Comparison of ENCODE assay signal across 15 mouse cellular contexts in genomic region chr13:75865486-75866184, GRCm38 (mm10). TPM values are rescaled to one million over a fixed set of nuclear protein-coding genes. Genes with fewer than 3 reads are reported as not detected.
DNase-seq lines count a peak whose midpoint lies in the region; ATAC-seq lines count a peak whose summit lies in the region.
"Had no signal": no experiment of that assay in that cellular context is flagged by ENCODE, and none has a peak within 500 bp of the region (broad histone marks: within the 10 kb centered on the region; RNA-seq: fewer than 3 reads in every experiment).

No protein-coding gene starts in this region.

- no peaks in the 10 kb centered on the region for H3K4me1 ChIP-seq in embryonic facial prominence, embryonic 11.5 days (ENCODE audit: control insufficient read depth, insufficient read depth, low read length)
- no peaks in the 10 kb centered on the region for H3K4me1 ChIP-seq in embryonic facial prominence, embryonic 10.5 days
- no peaks in the 10 kb centered on the region for H3K4me1 ChIP-seq in midbrain, embryonic 11.5 days (ENCODE audit: control insufficient read depth, insufficient read depth, low read length)
- no peaks in the 10 kb centered on the region for H3K4me1 ChIP-seq in midbrain, embryonic 14.5 days (ENCODE audit: control insufficient read depth, insufficient read depth, low read length)

- H3K4me3 ChIP-seq in embryonic facial prominence, embryonic 11.5 days (ENCODE audit: low read depth, low read length), result no peak overlapping the region
- H3K4me3 ChIP-seq in embryonic facial prominence, embryonic 10.5 days, result no peak overlapping the region
- H3K4me3 ChIP-seq in midbrain, embryonic 11.5 days (ENCODE audit: low read depth, low read length), result no peak overlapping the region
- no peak overlapping the region for H3K4me3 ChIP-seq in midbrain, embryonic 14.5 days (replicated peaks; ENCODE audit: low read depth, low read length)
- H3K4me3 ChIP-seq: layer of hippocampus, adult 2 months; megakaryocyte, embryonic 14.5 days; myocyte had no signal

- no peaks in the 10 kb centered on the region for H3K9me3 ChIP-seq in embryonic facial prominence, embryonic 11.5 days (replicated peaks; ENCODE audit: control insufficient read depth, low read length)
- no peaks in the 10 kb centered on the region for H3K9me3 ChIP-seq in embryonic facial prominence, embryonic 10.5 days
- H3K9me3 ChIP-seq in midbrain, embryonic 11.5 days (ENCODE audit: control insufficient read depth, low read length), result no peaks in the 10 kb centered on the region
- H3K9me3 ChIP-seq in midbrain, embryonic 14.5 days (ENCODE audit: control insufficient read depth, low read length), result no peaks in the 10 kb centered on the region
- H3K9me3 ChIP-seq: megakaryocyte, embryonic 14.5 days had no signal

- H3K9ac ChIP-seq in embryonic facial prominence, embryonic 11.5 days (replicated peaks; ENCODE audit: low read length), result no peak overlapping the region
- no peak overlapping the region for H3K9ac ChIP-seq in midbrain, embryonic 11.5 days (ENCODE audit: low read length)
- H3K9ac ChIP-seq in midbrain, embryonic 14.5 days (replicated peaks; ENCODE audit: low read length), result no peak overlapping the region
- H3K9ac ChIP-seq: hindbrain, embryonic 14.5 days had no signal

- no peak overlapping the region for H3K4me2 ChIP-seq in embryonic facial prominence, embryonic 11.5 days (ENCODE audit: low read depth, low read length)
- no peak overlapping the region for H3K4me2 ChIP-seq in midbrain, embryonic 11.5 days
- no peak overlapping the region for H3K4me2 ChIP-seq in midbrain, embryonic 14.5 days (ENCODE audit: low read length)
- H3K4me2 ChIP-seq: hindbrain, embryonic 14.5 days had no signal

- no peaks in the 10 kb centered on the region for H3K36me3 ChIP-seq in embryonic facial prominence, embryonic 11.5 days (replicated peaks; ENCODE audit: control insufficient read depth, insufficient read depth, low read depth, low read length)
- peaks cover 50% of the 10 kb centered on the region for H3K36me3 ChIP-seq in embryonic facial prominence, embryonic 10.5 days (replicated peaks)
- no peaks in the 10 kb centered on the region for H3K36me3 ChIP-seq in midbrain, embryonic 11.5 days (ENCODE audit: control insufficient read depth, insufficient read depth, low read length)
- H3K36me3 ChIP-seq in midbrain, embryonic 14.5 days (ENCODE audit: control insufficient read depth, insufficient read depth, low read length), result 0 out of 2 replicates have a peak, but pooled peaks cover 7% of the 10 kb centered on the region

- no peak overlapping the region for H3K27ac ChIP-seq in embryonic facial prominence, embryonic 11.5 days (replicated peaks; ENCODE audit: low read depth, low read length)
- no peak overlapping the region for H3K27ac ChIP-seq in embryonic facial prominence, embryonic 10.5 days (replicated peaks)
- H3K27ac ChIP-seq in midbrain, embryonic 11.5 days (ENCODE audit: low read depth, low read length), result no peak overlapping the region
- no peak overlapping the region for H3K27ac ChIP-seq in midbrain, embryonic 14.5 days (replicated peaks; ENCODE audit: low read depth, low read length)
- H3K27ac ChIP-seq: hindbrain, embryonic 14.5 days; layer of hippocampus, adult 2 months had no signal

- DNase-seq in embryonic facial prominence, embryonic 11.5 days (ENCODE audit: low spot score), result no peak
- DNase-seq in embryonic facial prominence, embryonic 10.5 days (ENCODE audit: low spot score), result no peak
- DNase-seq in midbrain, embryonic 11.5 days (ENCODE audit: low spot score, missing footprints), result peak; percentile 71
- no peak for DNase-seq in midbrain, embryonic 14.5 days
- DNase-seq in thymus, postnatal 0 days (ENCODE audit: low spot score), result no peak
- DNase-seq: adrenal gland, postnatal 10 days; gastrocnemius, postnatal 14 days; right cerebral cortex, postnatal 25 days had no signal

- 0 out of 2 replicates have a peak, but pooled peaks have one; percentile 29 for ATAC-seq in embryonic facial prominence, embryonic 11.5 days (replicated peaks; ENCODE audit: insufficient number of reproducible peaks, low FRiP score, low TSS enrichment, low read depth)
- ATAC-seq in midbrain, embryonic 11.5 days (ENCODE audit: low FRiP score), result no peak; the same call in 1 of the 2 replicates
- no peak for ATAC-seq in midbrain, embryonic 14.5 days (ENCODE audit: low FRiP score, low TSS enrichment)
- peak; percentile 100 for ATAC-seq in erythroid progenitor cell, adult 5-6 weeks (replicated peaks; ENCODE audit: low FRiP score, poor library complexity, severe bottlenecking)
- peak; percentile 47; the same call in 1 of the 2 replicates for ATAC-seq in megakaryocyte, adult 5-6 weeks (ENCODE audit: poor library complexity, severe bottlenecking)
- ATAC-seq in granulocyte monocyte progenitor cell, adult 5-6 weeks (replicated peaks; ENCODE audit: poor library complexity, severe bottlenecking), result no peak

- H3K27me3 ChIP-seq in embryonic facial prominence, embryonic 11.5 days (ENCODE audit: control insufficient read depth, insufficient read depth, low read length), result no peaks in the 10 kb centered on the region
- no peaks in the 10 kb centered on the region for H3K27me3 ChIP-seq in embryonic facial prominence, embryonic 10.5 days (replicated peaks; ENCODE audit: low read depth, poor library complexity, severe bottlenecking)
- H3K27me3 ChIP-seq in midbrain, embryonic 11.5 days (ENCODE audit: control insufficient read depth, insufficient read depth, low read length), result no peaks in the 10 kb centered on the region
- no peaks in the 10 kb centered on the region for H3K27me3 ChIP-seq in midbrain, embryonic 14.5 days (ENCODE audit: control insufficient read depth, insufficient read depth, low read length)
- H3K27me3 ChIP-seq: megakaryocyte, embryonic 14.5 days had no signal

RNA-seq across cellular contexts. Expression of gene Glrx, which starts 26.0 kb away (rescaled TPM):
- 34.0 TPM in 2 replicates for polyA plus RNA-seq in embryonic facial prominence, embryonic 11.5 days (2014; fragmentation: Nextera tagmentation; extraction: Ambion mirVana)
- 24.3 and 26.9 TPM in 2 replicates for polyA plus RNA-seq in embryonic facial prominence, embryonic 10.5 days (2016; fragmentation: Nextera tagmentation; extraction: Ambion mirVana)
- 30.8 and 31.3 TPM in 2 replicates for polyA plus RNA-seq in midbrain, embryonic 11.5 days (2014; fragmentation: Nextera tagmentation; extraction: Ambion mirVana)
- 40.7 and 48.3 TPM in 2 replicates for polyA plus RNA-seq in midbrain, embryonic 14.5 days (2014; fragmentation: Nextera tagmentation; extraction: Ambion mirVana)
- total RNA-seq in erythroid progenitor cell, adult 5-6 weeks (2015; ENCODE audit: low replicate concordance), result 62.9 and 66.7 TPM in 2 replicates
- 18.9 and 34.6 TPM in 2 replicates for total RNA-seq in erythroid progenitor cell, adult 5-6 weeks (2017; ENCODE audit: low replicate concordance)
- total RNA-seq in megakaryocyte, adult 5-6 weeks (2015), result 272 and 276 TPM in 2 replicates
- 147 and 155 TPM in 2 replicates for total RNA-seq in megakaryocyte, adult 5-6 weeks (2017)
- total RNA-seq in granulocyte monocyte progenitor cell, adult 5-6 weeks (2014; fragmentation: Nextera tagmentation), result 143 and 158 TPM in 2 replicates
- 130 and 142 TPM in 2 replicates for total RNA-seq in granulocyte monocyte progenitor cell, adult 5-6 weeks (2017)
- polyA plus RNA-seq in thymus, postnatal 0 days (2015; fragmentation: Nextera tagmentation; extraction: Ambion mirVana), result 42.9 and 46.2 TPM in 2 replicates

Comparison
In these comparisons a context has a peak if more than half of its experiments do, and no peak if none do; other contexts are left out.
1. ATAC-seq: peak in embryonic facial prominence, embryonic 11.5 days (single experiment), erythroid progenitor cell, adult 5-6 weeks (single experiment) and megakaryocyte, adult 5-6 weeks (single experiment); none in midbrain, embryonic 11.5 days (single experiment), midbrain, embryonic 14.5 days (single experiment) and granulocyte monocyte progenitor cell, adult 5-6 weeks (single experiment).